Mouse (Mus musculus) pancreas, adult 10 weeks (tissue): ENCODE measurements around the gene Elmo2. TPM values are rescaled to one million over a fixed set of nuclear protein-coding genes. Genes with fewer than 3 reads are reported as not detected.

Experiments
- polyA plus RNA-seq: library from polyadenylated mRNA; stranded (reverse); fragments of 350-450 nt; fragmentation: Illumina TruSeq; extraction: RNeasy Lipid Tissue Mini Kit (QIAGEN cat#74804); gene quantifications from one replicate; pipeline ENCODE4 v1.2.3, GENCODE M21; 2015; ENCODE audit warnings: low read depth, low replicate concordance; ENCODE audit not compliant: insufficient read depth

Elmo2 gene
- 9.0 TPM for polyA plus RNA-seq

GRCm38 (mm10) chr2:165326304-165327190, at the start of gene Elmo2:
Elmo2 (minus strand) TSS chr2:165326479.

DNA sequence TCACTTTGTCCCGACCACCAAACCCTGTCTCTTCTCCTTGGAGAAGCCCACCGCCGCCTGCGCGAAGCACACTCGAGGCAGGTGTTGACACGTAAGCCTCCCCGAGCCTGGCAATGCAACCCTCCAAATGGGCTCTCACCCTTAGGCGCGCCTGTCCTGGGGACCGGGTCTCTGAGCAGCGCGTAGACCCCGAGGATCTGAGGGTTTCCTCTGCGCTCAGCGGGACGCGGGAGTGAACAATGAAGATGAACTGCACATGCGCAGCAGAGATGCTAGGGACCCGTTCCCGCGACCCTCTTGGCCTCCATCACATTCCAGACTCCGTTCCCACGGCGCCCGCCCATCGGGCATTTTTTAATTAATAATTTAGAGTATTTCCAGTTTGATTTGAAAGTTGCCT, 42.2 kb upstream of the Elmo2 start, which contains the start of gene Zfp663:
Gene Zfp663, minus strand, starts transcription at position 234 of the 400 bp plus-strand sequence.

DNA sequence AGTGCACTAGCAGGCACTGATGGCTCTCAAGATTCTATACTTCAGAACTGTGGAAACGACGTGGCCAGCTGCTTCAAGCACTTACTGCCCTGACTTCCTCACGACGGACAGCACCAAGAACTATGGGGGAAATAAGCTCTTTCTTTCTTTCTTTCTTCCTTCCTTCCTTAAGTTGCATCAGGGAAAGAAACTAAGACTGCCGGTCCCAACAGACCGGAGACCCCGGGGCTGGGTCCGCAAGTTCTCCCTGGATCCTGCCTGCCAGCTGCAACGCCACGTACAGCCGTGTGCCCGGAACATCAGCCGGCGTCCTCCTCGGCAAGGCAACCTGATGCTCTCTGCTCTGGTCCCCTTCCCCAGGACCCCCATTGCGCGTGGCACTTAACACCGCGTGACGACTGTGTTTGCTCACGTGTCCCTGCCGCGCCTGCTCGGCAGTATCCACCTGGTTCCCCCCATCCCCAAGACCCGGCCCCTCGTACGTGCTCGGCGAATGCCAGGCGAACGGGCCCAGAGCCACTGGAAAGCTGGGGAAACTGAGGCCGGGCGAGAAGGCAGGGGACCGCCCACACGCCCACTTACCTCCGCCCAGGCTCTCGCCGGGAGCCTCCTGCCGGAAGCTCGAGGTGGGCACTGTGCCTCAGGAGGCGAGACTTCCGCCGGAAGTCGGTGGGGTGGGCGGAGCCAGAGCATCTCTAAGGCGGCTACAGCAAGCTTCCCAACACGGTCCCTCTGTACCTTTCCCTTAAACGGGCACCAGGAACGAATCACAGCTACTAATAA, 38.9 kb downstream of the Elmo2 start, which contains the start of gene Slc35c2:
Gene Slc35c2, minus strand, starts transcription at position 668 of the 783 bp plus-strand sequence.

Other genes starting within 250 kb of the Elmo2 start
- not detected for gene 1700025C18Rik, start 235.7 kb downstream of the Elmo2 start, polyA plus RNA-seq
- 0.33 TPM for gene Cdh22, start 91.6 kb downstream of the Elmo2 start, polyA plus RNA-seq
- 57.6 TPM for gene Slc35c2, start 38.6 kb downstream of the Elmo2 start, polyA plus RNA-seq
- gene Zfp663, start 42.2 kb upstream of the Elmo2 start, polyA plus RNA-seq: not detected
- gene Zfp334, start 61.8 kb upstream of the Elmo2 start, polyA plus RNA-seq: 0.55 TPM
- gene Ocstamp, start 73.9 kb upstream of the Elmo2 start, polyA plus RNA-seq: not detected
- 0.44 TPM for gene Slc13a3, start 146.8 kb upstream of the Elmo2 start, polyA plus RNA-seq
- 6.7 TPM for gene Trp53rka, start 166.8 kb upstream of the Elmo2 start, polyA plus RNA-seq
- gene Slc2a10, start 177.3 kb upstream of the Elmo2 start, polyA plus RNA-seq: 1.2 TPM